Comparison of ENCODE assay signal across 8 mouse cellular contexts in genomic region chr5:98180888-98181635, GRCm38 (mm10). TPM values are rescaled to one million over a fixed set of nuclear protein-coding genes. Genes with fewer than 3 reads are reported as not detected.
DNase-seq lines count a peak whose midpoint lies in the region; ATAC-seq lines count a peak whose summit lies in the region.
"Had no signal": no experiment of that assay in that cellular context is flagged by ENCODE, and none has a peak within 500 bp of the region (broad histone marks: within the 10 kb centered on the region; RNA-seq: fewer than 3 reads in every experiment).

No protein-coding gene starts in this region.

- H3K27me3 ChIP-seq in megakaryocyte, embryonic 14.5 days (replicated peaks) = peaks cover 77% of the 10 kb centered on the region
- peaks cover 21% of the 10 kb centered on the region for H3K27me3 ChIP-seq in hindbrain, embryonic 11.5 days (ENCODE audit: control insufficient read depth, insufficient read depth, low read length)
- H3K27me3 ChIP-seq in midbrain, embryonic 16.5 days (ENCODE audit: control insufficient read depth, insufficient read depth, low read depth, low read length) = peaks cover 22% of the 10 kb centered on the region

- H3K36me3 ChIP-seq in megakaryocyte, embryonic 14.5 days (replicated peaks; ENCODE audit: low read length) = no peaks in the 10 kb centered on the region
- no peaks in the 10 kb centered on the region for H3K36me3 ChIP-seq in hindbrain, embryonic 11.5 days (ENCODE audit: control insufficient read depth, insufficient read depth, low read length)
- H3K36me3 ChIP-seq in midbrain, embryonic 16.5 days (ENCODE audit: control insufficient read depth, insufficient read depth, low read length) = no peaks in the 10 kb centered on the region
- H3K36me3 ChIP-seq: stomach, embryonic 15.5 days had no signal

- H3K4me2 ChIP-seq in hindbrain, embryonic 11.5 days (replicated peaks; ENCODE audit: low read depth, low read length) = peak overlapping the region; percentile 40
- H3K4me2 ChIP-seq in midbrain, embryonic 16.5 days (ENCODE audit: low read length) = peak overlapping the region; percentile 72
- H3K4me2 ChIP-seq: stomach, embryonic 15.5 days had no signal

- H3K9me3 ChIP-seq in megakaryocyte, embryonic 14.5 days = 0 out of 2 replicates have a peak, but pooled peaks cover 7% of the 10 kb centered on the region
- H3K9me3 ChIP-seq in hindbrain, embryonic 11.5 days (ENCODE audit: control insufficient read depth, low read length) = no peaks in the 10 kb centered on the region
- H3K9me3 ChIP-seq in midbrain, embryonic 16.5 days (replicated peaks; ENCODE audit: control insufficient read depth, low read length, poor library complexity, severe bottlenecking) = no peaks in the 10 kb centered on the region
- H3K9me3 ChIP-seq: stomach, embryonic 15.5 days had no signal

- peak overlapping the region; percentile 45 for H3K9ac ChIP-seq in hindbrain, embryonic 11.5 days (ENCODE audit: low read depth, low read length)
- peak overlapping the region; percentile 65 for H3K9ac ChIP-seq in midbrain, embryonic 16.5 days (ENCODE audit: low read depth, low read length)
- H3K9ac ChIP-seq: stomach, embryonic 15.5 days had no signal

- ATAC-seq in megakaryocyte, adult 5-6 weeks (ENCODE audit: poor library complexity, severe bottlenecking) = no peak
- peak; percentile 65 for ATAC-seq in hindbrain, embryonic 11.5 days (ENCODE audit: low FRiP score)
- peak; percentile 33; the same call in 1 of the 2 replicates for ATAC-seq in midbrain, embryonic 16.5 days

- peak; percentile 71 for DNase-seq in embryo, embryonic 10.5 days (ENCODE audit: low spot score)
- DNase-seq in hindbrain, embryonic 11.5 days (ENCODE audit: low spot score) = peak; percentile 73
- DNase-seq in spleen, adult 18-20 months = no peak
- DNase-seq in ovary, postnatal 36 days (ENCODE audit: low spot score) = no peak

- H3K4me3 ChIP-seq in megakaryocyte, embryonic 14.5 days (replicated peaks) = peak overlapping the region; percentile 26
- peak overlapping the region; percentile 37 for H3K4me3 ChIP-seq in hindbrain, embryonic 11.5 days (ENCODE audit: low read depth, low read length)
- H3K4me3 ChIP-seq in midbrain, embryonic 16.5 days (ENCODE audit: low read depth, low read length) = peak overlapping the region; percentile 45
- H3K4me3 ChIP-seq: stomach, embryonic 15.5 days had no signal

- peak overlapping the region; percentile 80 for H3K27ac ChIP-seq in hindbrain, embryonic 11.5 days (ENCODE audit: low read depth, low read length)
- peak overlapping the region; percentile 78 for H3K27ac ChIP-seq in midbrain, embryonic 16.5 days (ENCODE audit: low read length)
- H3K27ac ChIP-seq: stomach, embryonic 15.5 days had no signal

- peaks cover 30% of the 10 kb centered on the region for H3K4me1 ChIP-seq in megakaryocyte, embryonic 14.5 days
- H3K4me1 ChIP-seq in hindbrain, embryonic 11.5 days (replicated peaks; ENCODE audit: control insufficient read depth, insufficient read depth, low read length) = peaks cover 4% of the 10 kb centered on the region
- peaks cover 32% of the 10 kb centered on the region for H3K4me1 ChIP-seq in midbrain, embryonic 16.5 days (ENCODE audit: control insufficient read depth, insufficient read depth, low read length)

- WGBS in hindbrain, embryonic 11.5 days = under 1% methylated on average over 27 of the region's 27 CpGs
- under 1% methylated on average over 27 of the region's 27 CpGs for WGBS in midbrain, embryonic 16.5 days

RNA-seq across cellular contexts. Expression of gene Prdm8, which starts 14.1 kb away (rescaled TPM):
- not detected in 2 replicates for polyA plus RNA-seq in megakaryocyte, embryonic 14.5 days (2012; ENCODE audit: insufficient read depth, low replicate concordance)
- total RNA-seq in megakaryocyte, adult 5-6 weeks (2015) = not detected in 2 replicates
- not detected in 2 replicates for total RNA-seq in megakaryocyte, adult 5-6 weeks (2017)
- 2.8 and 2.9 TPM in 2 replicates for polyA plus RNA-seq in hindbrain, embryonic 11.5 days (2014; fragmentation: Nextera tagmentation; extraction: Ambion mirVana)
- polyA plus RNA-seq in midbrain, embryonic 16.5 days (2015; fragmentation: Nextera tagmentation; extraction: Ambion mirVana) = 1.5 and 1.7 TPM in 2 replicates

Comparison
In these comparisons a context has a peak if more than half of its experiments do, and no peak if none do; other contexts are left out.
1. DNase-seq: peak in embryo, embryonic 10.5 days (single experiment) and hindbrain, embryonic 11.5 days (single experiment); none in spleen, adult 18-20 months (0 of 2) and ovary, postnatal 36 days (single experiment).
2. Peak in every context shown above with its lines, with median percentiles within 50 percentile points of each other: H3K4me3 ChIP-seq.